In genomic region chr1:52951146-52951868, GRCm38 (mm10) we compare ENCODE assay signal across 9 mouse cellular contexts.
DNase-seq lines count a peak whose midpoint lies in the region; ATAC-seq and TF ChIP-seq lines count a peak whose summit lies in the region.
"Had no signal": no experiment of that assay in that cellular context is flagged by ENCODE, and none has a peak within 500 bp of the region (broad histone marks: within the 10 kb centered on the region; RNA-seq: fewer than 3 reads in every experiment).

No protein-coding gene starts in this region.

- H3K4me2 ChIP-seq in heart, embryonic 15.5 days = peak overlapping the region; percentile 96; the same call in 1 of the 2 replicates
- peak overlapping the region; percentile 35; the same call in 1 of the 2 replicates for H3K4me2 ChIP-seq in CH12.LX (ENCODE audit: insufficient read depth, low read depth, poor library complexity, severe bottlenecking)
- H3K4me2 ChIP-seq in liver, embryonic 16.5 days (ENCODE audit: low read depth, low read length) = peak overlapping the region; percentile 28

- TF ChIP-seq EP300 in CH12.LX (IDR thresholded peaks at IDR 0.05; ENCODE audit: low read length) = no peak

- no peak for TF ChIP-seq POLR2A in CH12.LX (IDR thresholded peaks at IDR 0.05; ENCODE audit: low read depth, low read length)

- no peaks in the 10 kb centered on the region for H3K36me3 ChIP-seq in heart, embryonic 15.5 days
- no peaks in the 10 kb centered on the region for H3K36me3 ChIP-seq in CH12.LX (replicated peaks in 1 of 2; ENCODE audit: control insufficient read depth in 1 of 2, insufficient read depth in 1 of 2, low read length in 1 of 2)
- H3K36me3 ChIP-seq in liver, embryonic 16.5 days (ENCODE audit: control insufficient read depth, insufficient read depth) = no peaks in the 10 kb centered on the region
- H3K36me3 ChIP-seq: embryonic facial prominence, embryonic 12.5 days had no signal

- H3K4me3 ChIP-seq in heart, embryonic 15.5 days = no peak overlapping the region
- peak overlapping the region in 1 of 3 experiments; percentile 1 for H3K4me3 ChIP-seq in CH12.LX (replicated peaks in 1 of 3; ENCODE audit: low read depth in 2 of 3, low read length in 2 of 3, poor library complexity in 1 of 3)
- no peak overlapping the region for H3K4me3 ChIP-seq in liver, embryonic 16.5 days (ENCODE audit: low read depth, low read length)

- in situ Hi-C loops in CH12.LX (cut with MboI; ENCODE audit: low pct_ligation_motif_present, low pct_unique_long_range_greater_than_20kb, low sequenced_read_pairs) = loop anchor here (10.0 to 25.0 kb wide), 3 partner anchors 73 to 314 kb away; partner anchors contain the start of genes 1700019D03Rik, Hibch and Nemp2

- no peak for ATAC-seq in heart, embryonic 15.5 days (replicated peaks; ENCODE audit: insufficient number of reproducible peaks, insufficient read depth, low FRiP score, low read depth)
- peak; percentile 77 for ATAC-seq in liver, embryonic 16.5 days (ENCODE audit: low read depth)

- DNase-seq in heart, postnatal 4 days = no peak
- no peak for DNase-seq in CH12.LX (ENCODE audit: extremely low read depth)
- DNase-seq in cerebellum, postnatal 25 days = peak; percentile 22 to 45
- no peak for DNase-seq in gastrocnemius, postnatal 4 days (ENCODE audit: low spot score in 2 of 2)
- DNase-seq in ovary, postnatal 14 days (ENCODE audit: low spot score) = no peak
- DNase-seq in thymus, postnatal 10 days (ENCODE audit: low spot score in 2 of 2) = no peak

- no peak for TF ChIP-seq CTCF in CH12.LX (conservative IDR thresholded peaks at IDR 0.05 in 1 of 2, IDR thresholded peaks at IDR 0.05 in 1 of 2; ENCODE audit: low read depth in 2 of 2, low read length in 2 of 2)

- H3K79me2 ChIP-seq in CH12.LX (replicated peaks; ENCODE audit: control insufficient read depth, extremely low read depth, insufficient read depth, poor library complexity, severe bottlenecking) = no peaks in the 10 kb centered on the region

- H3K4me1 ChIP-seq in heart, embryonic 15.5 days (replicated peaks) = peaks cover 14% of the 10 kb centered on the region
- peaks cover 3 to 43% of the 10 kb centered on the region in 2 experiments for H3K4me1 ChIP-seq in CH12.LX (ENCODE audit: control insufficient read depth in 1 of 2, insufficient read depth in 2 of 2)
- no peaks in the 10 kb centered on the region for H3K4me1 ChIP-seq in liver, embryonic 16.5 days (ENCODE audit: control insufficient read depth, low read depth, low read length)

- WGBS in heart, embryonic 15.5 days = 57% methylated on average over 5 of the region's 5 CpGs
- WGBS in liver, embryonic 16.5 days (ENCODE audit: insufficient replicate concordance) = 17% methylated on average over 5 of the region's 5 CpGs

- TF ChIP-seq RAD21 in CH12.LX (IDR thresholded peaks at IDR 0.05; ENCODE audit: low read depth, low read length) = no peak

- dilution Hi-C loops in CH12.LX (cut with MboI; ENCODE audit: extremely low pct_ligation_motif_present, extremely low pct_unique_long_range_greater_than_20kb, low sequenced_read_pairs) = no loop called here

- H3K27ac ChIP-seq in heart, embryonic 15.5 days = no peak overlapping the region
- H3K27ac ChIP-seq in CH12.LX (ENCODE audit: insufficient read depth, low read depth) = no peak overlapping the region
- peak overlapping the region; percentile 45; the same call in 1 of the 2 replicates for H3K27ac ChIP-seq in liver, embryonic 16.5 days (ENCODE audit: low read length)
- H3K27ac ChIP-seq: embryonic facial prominence, embryonic 12.5 days had no signal

- no peaks in the 10 kb centered on the region for H3K9me3 ChIP-seq in heart, embryonic 15.5 days (replicated peaks)
- no peaks in the 10 kb centered on the region for H3K9me3 ChIP-seq in CH12.LX (replicated peaks; ENCODE audit: low read length)
- no peaks in the 10 kb centered on the region for H3K9me3 ChIP-seq in liver, embryonic 16.5 days (replicated peaks; ENCODE audit: control insufficient read depth, low read length)
- H3K9me3 ChIP-seq: embryonic facial prominence, embryonic 12.5 days had no signal

- no peak overlapping the region for H3K9ac ChIP-seq in heart, embryonic 15.5 days
- no peak overlapping the region for H3K9ac ChIP-seq in CH12.LX (ENCODE audit: insufficient read depth, low read depth)
- no peak overlapping the region for H3K9ac ChIP-seq in liver, embryonic 16.5 days (ENCODE audit: low read depth, low read length)
- H3K9ac ChIP-seq: embryonic facial prominence, embryonic 12.5 days had no signal

- 0 out of 2 replicates have a peak, but pooled peaks cover 6% of the 10 kb centered on the region for H3K27me3 ChIP-seq in heart, embryonic 15.5 days
- H3K27me3 ChIP-seq in CH12.LX (replicated peaks) = no peaks in the 10 kb centered on the region
- H3K27me3 ChIP-seq in liver, embryonic 16.5 days (ENCODE audit: control insufficient read depth, insufficient read depth, low read depth, low read length) = peaks cover 9% of the 10 kb centered on the region; the same call in 1 of the 2 replicates

TF ChIP-seq in CH12.LX, 34 proteins besides CTCF, POLR2A, EP300 and RAD21:
- no peak for TF ChIP-seq E2F4 (IDR thresholded peaks at IDR 0.05; ENCODE audit: insufficient replicate concordance, low read depth, low read length)
- TF ChIP-seq ZNF384 (IDR thresholded peaks at IDR 0.05; ENCODE audit: low read depth, low read length) = no peak
- TF ChIP-seq PAX5 (IDR thresholded peaks at IDR 0.05; ENCODE audit: low read length) = no peak
- no peak for TF ChIP-seq NRF1 (IDR thresholded peaks at IDR 0.05; ENCODE audit: low read depth, low read length)
- TF ChIP-seq MXI1 (IDR thresholded peaks at IDR 0.05; ENCODE audit: low read depth, low read length) = no peak
- TF ChIP-seq MAX (IDR thresholded peaks at IDR 0.05; ENCODE audit: low read length) = no peak
- no peak for TF ChIP-seq BHLHE40 (IDR thresholded peaks at IDR 0.05; ENCODE audit: low read depth, low read length)
- TF ChIP-seq POLR2AphosphoS2 (IDR thresholded peaks at IDR 0.05; ENCODE audit: low read depth, low read length) = no peak
- TF ChIP-seq HCFC1 (IDR thresholded peaks at IDR 0.05; ENCODE audit: low read depth, low read length) = no peak
- no peak for TF ChIP-seq USF1 (IDR thresholded peaks at IDR 0.05; ENCODE audit: low read depth, low read length)
- no peak for TF ChIP-seq ZKSCAN1 (IDR thresholded peaks at IDR 0.05; ENCODE audit: borderline replicate concordance, low read depth, low read length)
- TF ChIP-seq UBTF (IDR thresholded peaks at IDR 0.05; ENCODE audit: low read depth, low read length) = no peak
- TF ChIP-seq TBP (conservative IDR thresholded peaks at IDR 0.05; ENCODE audit: low read depth, low read length) = no peak
TF ChIP-seq in CH12.LX: peak in this region for 0.

Comparison
In these comparisons a context has a peak if more than half of its experiments do, and no peak if none do; other contexts are left out.
1. H3K4me2 ChIP-seq: peak in every context shown above with its lines; median percentile 96 in heart, embryonic 15.5 days; 35 in CH12.LX; 28 in liver, embryonic 16.5 days.
2. DNase-seq: peak in cerebellum, postnatal 25 days (2 of 2); none in heart, postnatal 4 days (single experiment), CH12.LX (single experiment), gastrocnemius, postnatal 4 days (0 of 2), ovary, postnatal 14 days (single experiment) and thymus, postnatal 10 days (0 of 2).